Mouse (Mus musculus) heart, adult 2 months (tissue): Measurements from ENCODE around the gene Zfp618.

Source experiments
- CTCF ChIP-seq: fragments of 200-600 bp; IDR thresholded peaks from 2 replicates; pipeline ENCODE4 v1.8.1; 2022; ENCODE audit warnings: antibody characterized with exemption, mild to moderate bottlenecking, moderate library complexity
- POLR2A ChIP-seq: fragments of 200-500 bp; IDR thresholded peaks from 2 replicates; pipeline ENCODE4 v1.6.1; 2011; ENCODE audit warnings: mild to moderate bottlenecking, low read depth, low read length, control low read depth; ENCODE audit not compliant: insufficient read depth

DNA sequence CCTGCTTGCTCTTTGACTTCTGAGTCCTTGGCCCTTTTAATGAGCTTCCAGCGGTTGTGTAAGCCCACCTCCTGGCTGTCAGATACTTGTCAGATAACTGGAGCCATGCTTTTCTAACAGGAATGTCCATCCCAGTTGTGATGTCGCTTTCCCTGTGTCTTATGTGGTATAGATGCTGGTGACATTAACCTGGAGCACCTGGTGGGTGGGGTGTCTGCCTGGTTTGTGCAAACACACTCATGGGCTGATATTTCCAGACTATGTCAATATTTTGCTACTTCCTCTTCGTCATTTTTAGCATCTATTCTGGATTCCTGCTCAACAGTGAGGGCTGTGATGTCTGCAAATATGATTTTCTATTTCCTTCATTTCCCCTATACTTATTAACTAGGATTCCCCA lies 43.4 kb downstream of the Zfp618 start:
- TF ChIP-seq CTCF (no peak), POLR2A (no peak)
